Mouse (Mus musculus): ENCODE measurements at regions not wholly inside any gene's neighbourhood (a gene's known extent, or its start where the extent isn't known, plus 50 kb on each side); places are given as distances from the start of the nearest gene placed in this dataset.

- TF ChIP-seq POLR2A (IDR thresholded peaks at IDR 0.05; ENCODE audit: insufficient read depth, low read depth, low read length): no peak
- no peak for TF ChIP-seq EP300 (IDR thresholded peaks at IDR 0.05; ENCODE audit: insufficient read depth, low read depth, low read length)
- TF ChIP-seq CTCF (IDR thresholded peaks at IDR 0.05): no peak
These were observed 278.6 kb downstream of the Tox3 start for GRCm38 (mm10) chr8:90069411-90069993.
